1 mouse cellular context compared by ENCODE assay signal in the genomic region with DNA sequence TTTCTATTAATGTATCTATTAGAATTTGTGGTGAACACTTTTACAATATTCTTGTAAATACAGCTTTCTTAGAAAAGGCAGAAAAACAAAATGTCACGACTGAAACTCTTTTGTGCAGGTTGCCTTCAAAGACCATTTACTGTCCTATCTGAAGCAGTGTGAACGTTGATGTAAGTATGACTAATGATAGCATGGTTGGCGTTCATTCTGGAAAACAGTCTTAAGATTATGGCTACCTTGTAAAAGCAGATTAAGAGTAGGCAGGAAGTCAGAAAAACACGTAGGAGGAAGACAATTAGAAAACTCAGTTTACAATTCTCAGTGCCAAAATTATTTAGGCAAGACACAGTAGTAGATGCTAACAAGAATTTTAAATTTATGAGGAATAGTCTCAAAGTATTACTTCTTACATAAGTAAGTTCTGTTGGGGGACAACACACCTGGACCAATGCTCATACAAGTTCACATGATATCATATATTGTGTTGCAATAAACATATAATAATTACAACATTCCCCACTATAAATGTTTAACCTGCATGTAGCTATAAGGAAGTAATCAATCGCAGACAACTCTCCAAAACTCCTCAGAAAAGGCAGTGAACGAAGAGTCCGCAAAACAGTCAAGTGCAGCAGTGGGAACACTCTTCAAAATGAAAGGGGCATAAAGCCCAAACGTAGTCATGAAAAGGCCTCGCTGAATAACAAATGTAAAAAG.
A peak's percentile ranks its signal among the peaks of the same experiment; 100 is the strongest.
TF ChIP-seq lines count a peak whose summit lies in the region.

No protein-coding gene starts in this region.

TF ChIP-seq in MEL, 35 proteins besides CTCF, POLR2A, EP300 and RAD21 (continued from another document):
- peak; percentile 44 for TF ChIP-seq GATA1 (IDR thresholded peaks at IDR 0.05; ENCODE audit: low read depth, low read length)
- TF ChIP-seq E2F4 (IDR thresholded peaks at IDR 0.05; ENCODE audit: borderline replicate concordance, low read depth, low read length), result no peak
- TF ChIP-seq TCF12 (IDR thresholded peaks at IDR 0.05; ENCODE audit: low read depth, low read length), result no peak
- TF ChIP-seq CHD1 (IDR thresholded peaks at IDR 0.05; ENCODE audit: low read depth, low read length), result no peak
